Comparison of ENCODE assay signal across 10 mouse cellular contexts in the genomic region with DNA sequence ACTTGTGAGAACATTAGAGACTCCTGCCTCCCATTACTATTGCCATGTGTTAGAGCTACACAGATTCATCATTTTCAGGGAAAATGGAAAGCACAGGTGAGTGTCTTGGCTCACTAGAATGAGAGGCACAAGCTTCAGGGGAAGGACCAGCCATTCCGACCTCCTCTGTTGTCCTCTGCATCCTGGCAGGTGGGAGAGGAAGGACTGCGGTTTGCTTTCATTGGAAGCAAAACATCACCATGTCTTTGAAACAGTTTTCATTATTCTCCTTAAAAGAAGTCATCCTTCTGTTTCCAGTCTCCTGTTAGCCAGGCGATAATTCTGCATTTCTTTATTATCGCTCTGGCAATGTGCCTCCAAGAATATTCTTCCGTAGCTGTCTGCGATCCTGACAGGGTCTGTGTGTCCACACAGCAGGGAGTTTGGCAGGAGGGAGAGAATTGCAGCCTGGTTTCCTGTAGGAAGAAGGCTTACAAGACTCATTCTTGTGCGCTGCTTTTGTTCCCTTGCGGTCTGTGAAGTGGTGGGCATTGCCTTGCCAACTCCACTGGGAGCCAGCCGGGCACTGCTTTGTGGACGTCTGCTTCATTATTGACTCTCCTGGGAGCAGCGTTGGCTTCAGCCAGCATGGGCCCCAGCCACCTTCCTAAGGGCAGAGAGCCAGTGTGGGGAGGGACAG. TPM values are rescaled to one million over a fixed set of nuclear protein-coding genes. Genes with fewer than 3 reads are reported as not detected.
A peak's percentile ranks its signal among the peaks of the same experiment; 100 is the strongest.
DNase-seq lines count a peak whose midpoint lies in the region; ATAC-seq lines count a peak whose summit lies in the region.
"Had no signal": no experiment of that assay in that cellular context is flagged by ENCODE, and none has a peak within 500 bp of the region (broad histone marks: within the 10 kb centered on the region; RNA-seq: fewer than 3 reads in every experiment).

No protein-coding gene starts in this region.

- peak; percentile 55 to 63 for DNase-seq in layer of hippocampus, postnatal 10 days (ENCODE audit: low spot score in 2 of 2)
- DNase-seq in layer of hippocampus, adult 9-10 months (ENCODE audit: low spot score), result no peak
- DNase-seq in brain, embryonic 18.5 days (ENCODE audit: low read depth, low spot score), result peak; percentile 37
- peak; percentile 22 for DNase-seq in lung, postnatal 25 days (ENCODE audit: low spot score)
- no peak for DNase-seq in gastrocnemius, postnatal 25 days
- no peak for DNase-seq in natural killer cell, adult 2 months (ENCODE audit: low spot score in 2 of 2)
- no peak for DNase-seq in embryo, embryonic 10 days (ENCODE audit: low spot score)
- DNase-seq: adrenal gland, adult 2 months; thymus, postnatal 36 days had no signal

- H3K9me3 ChIP-seq in forebrain, embryonic 12.5 days, result no peaks in the 10 kb centered on the region

- no peak overlapping the region for H3K4me3 ChIP-seq in forebrain, embryonic 12.5 days (replicated peaks)

- 51% methylated on average over 11 of the region's 11 CpGs for WGBS in forebrain, embryonic 12.5 days

- peak overlapping the region; percentile 8; the same call in 1 of the 2 replicates for H3K9ac ChIP-seq in forebrain, embryonic 12.5 days

- H3K4me2 ChIP-seq in forebrain, embryonic 12.5 days, result no peak overlapping the region

- H3K27ac ChIP-seq in forebrain, embryonic 12.5 days, result peak overlapping the region; percentile 71

- H3K36me3 ChIP-seq in forebrain, embryonic 12.5 days (replicated peaks), result peaks cover 7% of the 10 kb centered on the region; the same call in 1 of the 2 replicates

- H3K27me3 ChIP-seq in forebrain, embryonic 12.5 days, result no peaks in the 10 kb centered on the region

- H3K4me1 ChIP-seq in forebrain, embryonic 12.5 days, result peaks cover 42% of the 10 kb centered on the region

- ATAC-seq in forebrain, embryonic 12.5 days (ENCODE audit: low FRiP score), result no peak

RNA-seq across cellular contexts. Expression of gene Kif5c, which starts 36.2 kb away (rescaled TPM):
- total RNA-seq in layer of hippocampus, postnatal 10 days (2021), result 100 to 1,000 TPM; 545 to 571 TPM
- 135 and 149 TPM in 2 replicates for polyA plus RNA-seq in forebrain, embryonic 12.5 days (2016; fragmentation: Nextera tagmentation; extraction: Ambion mirVana)
- under 1 TPM; 0.24 to 0.41 TPM for total RNA-seq in gastrocnemius, postnatal 25 days (2021)

Comparison
In these comparisons a context has a peak if more than half of its experiments do, and no peak if none do; other contexts are left out.
1. DNase-seq: peak in layer of hippocampus, postnatal 10 days (2 of 2), brain, embryonic 18.5 days (single experiment) and lung, postnatal 25 days (single experiment); none in layer of hippocampus, adult 9-10 months (single experiment), gastrocnemius, postnatal 25 days (single experiment), natural killer cell, adult 2 months (0 of 2) and embryo, embryonic 10 days (single experiment).
2. RNA of gene Kif5c, which starts 36.2 kb away (total RNA-seq): 545 to 571 TPM in layer of hippocampus, postnatal 10 days; 0.24 to 0.41 TPM in gastrocnemius, postnatal 25 days; every median in the first group is over 100 times any median in the second.